Mouse (Mus musculus) cortical plate, adult 2 months (tissue): ENCODE measurements around the gene Klhl36.

Experiments used
- CTCF ChIP-seq: fragments of 200-500 bp; IDR thresholded peaks from 2 replicates; pipeline ENCODE4 v1.5.1; 2011; ENCODE audit warnings: mild to moderate bottlenecking, control low read depth, low read length; ENCODE audit not compliant: insufficient read depth; ENCODE audit errors: extremely low read depth
- POLR2A ChIP-seq: fragments of 200-500 bp; IDR thresholded peaks from 2 replicates; pipeline ENCODE4 v1.6.1; 2011; ENCODE audit warnings: mild to moderate bottlenecking, low read length, control low read depth; ENCODE audit not compliant: insufficient read depth; ENCODE audit errors: extremely low read depth

- TF ChIP-seq CTCF (no peak), POLR2A (no peak)
Observed at GRCm38 (mm10) chr8:119912643-119913042, 50.6 kb downstream of the Klhl36 start.
